ENCODE assay signal across 9 mouse cellular contexts in genomic region chr3:88200972-88201330, GRCm38 (mm10). TPM values are rescaled to one million over a fixed set of nuclear protein-coding genes. Genes with fewer than 3 reads are reported as not detected.
A peak's percentile ranks its signal among the peaks of the same experiment; 100 is the strongest.
DNase-seq lines count a peak whose midpoint lies in the region; ATAC-seq and TF ChIP-seq lines count a peak whose summit lies in the region.
"Had no signal": no experiment of that assay in that cellular context is flagged by ENCODE, and none has a peak within 500 bp of the region (broad histone marks: within the 10 kb centered on the region; RNA-seq: fewer than 3 reads in every experiment).

No protein-coding gene starts in this region.

- peak overlapping the region; percentile 99 for H3K27ac ChIP-seq in layer of hippocampus, adult 2 months
- H3K27ac ChIP-seq in embryonic facial prominence, embryonic 13.5 days: no peak overlapping the region
- H3K27ac ChIP-seq in intestine, postnatal 0 days (ENCODE audit: low read depth, low read length): no peak overlapping the region
- H3K27ac ChIP-seq: macrophage had no signal

- H3K27me3 ChIP-seq in embryonic facial prominence, embryonic 13.5 days: peaks cover 100% of the 10 kb centered on the region
- H3K27me3 ChIP-seq in intestine, postnatal 0 days (replicated peaks; ENCODE audit: control insufficient read depth, insufficient read depth, low read length): peaks cover 94% of the 10 kb centered on the region
- H3K27me3 ChIP-seq in splenic B cell, adult 2 months (ENCODE audit: control insufficient read depth, insufficient read depth, low read length, poor library complexity, severe bottlenecking): peaks cover 2% of the 10 kb centered on the region; the same call in 1 of the 2 replicates

- peak overlapping the region; percentile 73 for H3K4me3 ChIP-seq in layer of hippocampus, adult 2 months
- peak overlapping the region; percentile 35 for H3K4me3 ChIP-seq in embryonic facial prominence, embryonic 13.5 days
- H3K4me3 ChIP-seq in intestine, postnatal 0 days (ENCODE audit: low read depth, low read length): peak overlapping the region; percentile 40

- H3K9me3 ChIP-seq in embryonic facial prominence, embryonic 13.5 days: no peaks in the 10 kb centered on the region
- H3K9me3 ChIP-seq in intestine, postnatal 0 days (ENCODE audit: control insufficient read depth): no peaks in the 10 kb centered on the region

- peaks cover 21% of the 10 kb centered on the region for H3K4me1 ChIP-seq in embryonic facial prominence, embryonic 13.5 days
- H3K4me1 ChIP-seq in intestine, postnatal 0 days (replicated peaks; ENCODE audit: control insufficient read depth, insufficient read depth, low read length): peaks cover 6% of the 10 kb centered on the region; the same call in 1 of the 2 replicates

- no peak for DNase-seq in layer of hippocampus, adult 2 months (ENCODE audit: low spot score in 2 of 2)
- no peak for DNase-seq in layer of hippocampus, postnatal 14 days (ENCODE audit: low spot score in 2 of 2)
- DNase-seq in splenic B cell, adult 2 months (ENCODE audit: low read depth, low spot score): peak; percentile 45
- DNase-seq in adrenal gland, adult 18-20 months (ENCODE audit: low spot score in 2 of 2): no peak
- no peak for DNase-seq in layer of hippocampus, postnatal 25 days (ENCODE audit: extremely low spot score in 1 of 2, low spot score in 1 of 2)
- no peak for DNase-seq in natural killer cell, adult 2 months (ENCODE audit: low spot score in 2 of 2)

- peak overlapping the region; percentile 57 for H3K4me2 ChIP-seq in embryonic facial prominence, embryonic 13.5 days
- H3K4me2 ChIP-seq in intestine, postnatal 0 days (replicated peaks; ENCODE audit: low read depth): peak overlapping the region; percentile 66

- TF ChIP-seq CTCF in layer of hippocampus, adult 2 months (conservative IDR thresholded peaks at IDR 0.05): no peak
- TF ChIP-seq CTCF in intestine, postnatal 0 days (IDR thresholded peaks at IDR 0.05; ENCODE audit: low read depth): no peak

- 0% methylated on average over 36 of the region's 37 CpGs for WGBS in embryonic facial prominence, embryonic 13.5 days
- WGBS in intestine, postnatal 0 days: under 1% methylated on average over 37 of the region's 37 CpGs

- no peak for ATAC-seq in embryonic facial prominence, embryonic 13.5 days (ENCODE audit: insufficient number of reproducible peaks, insufficient read depth, low FRiP score, low TSS enrichment, low read depth)
- no peak for ATAC-seq in intestine, postnatal 0 days

- H3K9ac ChIP-seq in embryonic facial prominence, embryonic 13.5 days: peak overlapping the region; percentile 47; the same call in 1 of the 2 replicates
- H3K9ac ChIP-seq in intestine, postnatal 0 days (ENCODE audit: low read depth, low read length): no peak overlapping the region

- H3K36me3 ChIP-seq in embryonic facial prominence, embryonic 13.5 days: no peaks in the 10 kb centered on the region
- no peaks in the 10 kb centered on the region for H3K36me3 ChIP-seq in intestine, postnatal 0 days (ENCODE audit: control insufficient read depth, insufficient read depth)
- H3K36me3 ChIP-seq in splenic B cell, adult 2 months (ENCODE audit: control insufficient read depth, insufficient read depth, low read length, poor library complexity, severe bottlenecking): no peaks in the 10 kb centered on the region

RNA-seq across cellular contexts. Expression of gene Rhbg, which starts 53.6 kb away (rescaled TPM):
- total RNA-seq in layer of hippocampus, adult 2 months (2021): not detected
- not detected for total RNA-seq in layer of hippocampus, postnatal 14 days (2021)
- polyA plus RNA-seq in embryonic facial prominence, embryonic 13.5 days (2015; fragmentation: Nextera tagmentation; extraction: Ambion mirVana): 3.3 and 6.7 TPM in 2 replicates
- 0.60 and 0.65 TPM in 2 replicates for polyA plus RNA-seq in intestine, postnatal 0 days (2015; fragmentation: Nextera tagmentation; extraction: Ambion mirVana)
- 10 to 100 TPM; 11.2 to 17.8 TPM for total RNA-seq in adrenal gland, adult 18-20 months (2021)
- total RNA-seq in layer of hippocampus, postnatal 25 days (2021): not detected
- polyA plus RNA-seq: macrophage had no signal

RNA-seq across cellular contexts. Expression of gene Mef2d, which starts 58.8 kb away (rescaled TPM):
- total RNA-seq in layer of hippocampus, adult 2 months (2021): 100 to 1,000 TPM; 206 to 210 TPM
- 100 to 1,000 TPM; 146 to 156 TPM for total RNA-seq in layer of hippocampus, postnatal 14 days (2021)
- polyA plus RNA-seq in embryonic facial prominence, embryonic 13.5 days (2015; fragmentation: Nextera tagmentation; extraction: Ambion mirVana): 18.1 and 18.2 TPM in 2 replicates
- polyA plus RNA-seq in intestine, postnatal 0 days (2015; fragmentation: Nextera tagmentation; extraction: Ambion mirVana): 15.8 and 16.2 TPM in 2 replicates
- total RNA-seq in adrenal gland, adult 18-20 months (2021): 10 to 100 TPM; 83.3 to 90.7 TPM
- 100 to 1,000 TPM; 179 to 212 TPM for total RNA-seq in layer of hippocampus, postnatal 25 days (2021)

Comparison
In these comparisons a context has a peak if more than half of its experiments do, and no peak if none do; other contexts are left out.
1. RNA of gene Rhbg, which starts 53.6 kb away (total RNA-seq): 11.2 to 17.8 TPM in adrenal gland, adult 18-20 months; not detected in layer of hippocampus, adult 2 months, not detected in layer of hippocampus, postnatal 25 days and not detected in layer of hippocampus, postnatal 14 days; every median in the first group is over 10 times any median in the second.
2. Peak in every context shown above with its lines, with median percentiles within 50 percentile points of each other: H3K4me3 ChIP-seq.